In genomic region chr19:55953207-55953606, GRCm38 (mm10) we compare ENCODE assay signal across 9 mouse cellular contexts.
DNase-seq lines count a peak whose midpoint lies in the region; ATAC-seq lines count a peak whose summit lies in the region.
"Had no signal": no experiment of that assay in that cellular context is flagged by ENCODE, and none has a peak within 500 bp of the region (broad histone marks: within the 10 kb centered on the region; RNA-seq: fewer than 3 reads in every experiment).

No protein-coding gene starts in this region.

- H3K9ac ChIP-seq in hindbrain, embryonic 16.5 days (ENCODE audit: low read depth, low read length) = no peak overlapping the region
- no peak overlapping the region for H3K9ac ChIP-seq in midbrain, embryonic 15.5 days
- H3K9ac ChIP-seq: liver, embryonic 15.5 days had no signal

- peak; percentile 44 to 56 for DNase-seq in heart, adult 18-20 months
- no peak for DNase-seq in heart, adult 8-10 months (ENCODE audit: low spot score)
- peak; percentile 28 to 60 for DNase-seq in adrenal gland, postnatal 36 days
- DNase-seq in ovary, postnatal 14 days (ENCODE audit: low spot score) = no peak
- DNase-seq in liver = no peak

- H3K9me3 ChIP-seq in hindbrain, embryonic 16.5 days (ENCODE audit: control insufficient read depth, low read length) = no peaks in the 10 kb centered on the region
- no peaks in the 10 kb centered on the region for H3K9me3 ChIP-seq in midbrain, embryonic 15.5 days
- H3K9me3 ChIP-seq: liver, embryonic 15.5 days had no signal

- H3K4me2 ChIP-seq in hindbrain, embryonic 16.5 days (ENCODE audit: low read length) = no peak overlapping the region
- H3K4me2 ChIP-seq in midbrain, embryonic 15.5 days = no peak overlapping the region
- H3K4me2 ChIP-seq: liver, embryonic 15.5 days had no signal

- 0 out of 2 replicates have a peak, but pooled peaks have one; percentile 38 for ATAC-seq in frontal cortex, adult (ENCODE audit: low TSS enrichment)
- ATAC-seq in hindbrain, embryonic 16.5 days = peak; percentile 95
- peak; percentile 81; the same call in 1 of the 2 replicates for ATAC-seq in midbrain, embryonic 15.5 days (replicated peaks)

- WGBS in hindbrain, embryonic 16.5 days = 26% methylated on average over 3 of the region's 3 CpGs
- WGBS in midbrain, embryonic 15.5 days = 27% methylated on average over 3 of the region's 3 CpGs

- H3K4me1 ChIP-seq in hindbrain, embryonic 16.5 days (ENCODE audit: control insufficient read depth, insufficient read depth, low read depth, low read length) = peaks cover 5% of the 10 kb centered on the region
- peaks cover 7% of the 10 kb centered on the region; the same call in 1 of the 2 replicates for H3K4me1 ChIP-seq in midbrain, embryonic 15.5 days
- H3K4me1 ChIP-seq: liver, embryonic 15.5 days had no signal

- no peaks in the 10 kb centered on the region for H3K36me3 ChIP-seq in hindbrain, embryonic 16.5 days (ENCODE audit: control insufficient read depth, insufficient read depth, low read length)
- no peaks in the 10 kb centered on the region for H3K36me3 ChIP-seq in midbrain, embryonic 15.5 days (replicated peaks)

- H3K27ac ChIP-seq in hindbrain, embryonic 16.5 days (ENCODE audit: low read depth, low read length) = peak overlapping the region; percentile 2; the same call in 1 of the 2 replicates
- H3K27ac ChIP-seq in midbrain, embryonic 15.5 days = peak overlapping the region; percentile 32; the same call in 1 of the 2 replicates
- H3K27ac ChIP-seq: liver, embryonic 15.5 days had no signal

- H3K27me3 ChIP-seq in hindbrain, embryonic 16.5 days (replicated peaks; ENCODE audit: control insufficient read depth, insufficient read depth, low read length) = no peaks in the 10 kb centered on the region; the same call in 1 of the 2 replicates
- H3K27me3 ChIP-seq in midbrain, embryonic 15.5 days (replicated peaks) = no peaks in the 10 kb centered on the region
- H3K27me3 ChIP-seq: liver, embryonic 15.5 days had no signal

- H3K4me3 ChIP-seq in hindbrain, embryonic 16.5 days (ENCODE audit: low read length) = no peak overlapping the region
- H3K4me3 ChIP-seq in midbrain, embryonic 15.5 days = no peak overlapping the region
- H3K4me3 ChIP-seq: liver, embryonic 15.5 days had no signal

Comparison
In these comparisons a context has a peak if more than half of its experiments do, and no peak if none do; other contexts are left out.
1. DNase-seq: peak in heart, adult 18-20 months (2 of 2) and adrenal gland, postnatal 36 days (2 of 2); none in heart, adult 8-10 months (single experiment), ovary, postnatal 14 days (single experiment) and liver (single experiment).
2. ATAC-seq: peak in every context shown above with its lines; median percentile 95 in hindbrain, embryonic 16.5 days; 81 in midbrain, embryonic 15.5 days; 38 in frontal cortex, adult.